Mouse (Mus musculus): ENCODE data around the gene Gm20815.
"Not testable (repeated sequence)": the region's sequence is repeated elsewhere in the genome, so short reads cannot be mapped to it uniquely, and the experiment has no call there.

Gm20815 gene

DNA sequence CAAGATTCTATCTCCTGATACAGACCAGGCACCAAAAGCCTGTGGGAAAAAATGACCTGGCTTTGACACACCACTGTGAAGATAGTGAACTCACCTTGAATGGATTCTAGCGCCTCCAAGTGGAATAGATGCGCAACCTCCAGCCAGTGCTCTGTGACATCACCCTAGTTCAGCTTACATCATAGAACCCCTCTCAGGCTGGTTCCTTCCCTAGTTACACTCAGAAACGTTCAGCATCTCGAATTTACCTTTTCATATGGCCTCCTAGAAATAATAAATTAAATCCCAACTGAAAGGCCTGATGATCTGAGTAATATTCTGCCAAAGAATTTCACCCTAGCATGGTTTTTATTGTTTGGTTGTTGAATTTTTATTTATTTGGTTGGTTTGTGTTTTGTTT lies at the start of gene Gm20815:
Gm20815 (minus strand) TSS at position 101 of the 400 bp plus-strand sequence.
- DNase-seq (ENCODE audit: low read depth, low spot score), result not testable (repeated sequence)
